Mouse (Mus musculus): ENCODE data around the gene Nkain4.

DNA sequence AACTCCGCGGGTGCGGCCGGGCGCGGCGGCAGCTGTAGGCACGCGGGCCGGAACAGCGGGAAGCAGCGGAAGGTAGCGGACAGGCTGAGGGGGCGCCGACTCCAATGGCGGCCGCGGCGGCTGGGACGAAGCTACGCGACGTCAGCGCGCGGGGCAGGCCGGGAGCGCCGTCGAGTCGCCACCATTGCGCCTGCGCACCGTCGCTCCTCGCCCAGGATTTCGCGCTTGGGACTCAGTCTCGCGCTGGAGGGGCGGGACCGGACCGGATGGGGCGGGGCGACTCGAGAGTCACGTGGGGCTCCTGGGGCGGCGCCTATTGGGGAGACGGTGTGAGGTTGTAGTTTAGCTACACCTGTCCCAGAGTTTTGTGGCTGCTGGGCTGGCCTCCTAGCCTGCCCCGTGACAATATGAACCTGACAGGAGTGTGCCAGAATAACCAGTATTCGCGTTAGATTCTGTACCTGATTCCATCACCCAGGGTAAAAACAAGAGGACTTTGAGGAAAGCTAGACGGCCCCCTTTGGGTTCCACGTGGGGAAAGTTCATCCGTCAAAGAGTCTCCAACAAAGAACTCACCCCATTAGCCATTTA, 33.6 kb downstream of the Nkain4 start, which contains the start of gene Ythdf1:
- TF ChIP-seq CTCF (IDR thresholded peaks at IDR 0.05; ENCODE audit: control insufficient read depth, insufficient read depth, insufficient replicate concordance, low read depth, low read length), result no peak
- TF ChIP-seq POLR2A (IDR thresholded peaks at IDR 0.05; ENCODE audit: control insufficient read depth, low read depth, low read length), result peak; percentile 84

All from testis, adult 2 months (tissue).